Mouse (Mus musculus) olfactory bulb, adult 2 months (tissue): Measurements from ENCODE around the gene Syce2. TPM values are rescaled to one million over a fixed set of nuclear protein-coding genes. Genes with fewer than 3 reads are reported as not detected.
"Not testable (repeated sequence)": the region's sequence is repeated elsewhere in the genome, so short reads cannot be mapped to it uniquely, and the experiment has no call there.

ENCODE experiments used
- H3K27ac ChIP-seq: fragments of 200-500 bp; 2 replicates; pipeline ENCODE4 v1.5.1; 2012; ENCODE audit warnings: low read depth, low read length; ENCODE audit not compliant: insufficient read depth
- H3K4me1 ChIP-seq: fragments of 200-500 bp; 2 replicates; pipeline ENCODE4 v1.6.1; 2012; ENCODE audit warnings: low read length; ENCODE audit not compliant: control insufficient read depth, insufficient read depth
- H3K4me3 ChIP-seq: fragments of 200-500 bp; 2 replicates; pipeline ENCODE4 v1.5.1; 2012; ENCODE audit warnings: mild to moderate bottlenecking, low read depth, low read length, moderate library complexity; ENCODE audit not compliant: insufficient read depth
- CTCF ChIP-seq: fragments of 200-500 bp; IDR thresholded peaks from 2 replicates; pipeline ENCODE4 v1.5.1; 2012; ENCODE audit warnings: low read depth, mild to moderate bottlenecking, low read length, moderate library complexity; ENCODE audit not compliant: insufficient read depth
- POLR2A ChIP-seq: fragments of 200-500 bp; IDR thresholded peaks from 2 replicates; pipeline ENCODE4 v1.6.1; 2012; ENCODE audit warnings: mild to moderate bottlenecking, low read depth, low read length, moderate library complexity; ENCODE audit not compliant: insufficient read depth
- WGBS: fragments of 180-500 bp; shearing (Covaris S2); methylation state at CpG from one replicate; pipeline ENCODE4 v1.1.7; 2018; 5-methylcytosine and 5-hydroxymethylcytosine counted together
- polyA plus RNA-seq: library from polyadenylated mRNA; stranded (reverse); fragments of >200 nt; gene quantifications from 2 replicates; pipeline ENCODE4 v1.2.4, GENCODE M21; 2012; ENCODE audit warnings: low replicate concordance; ENCODE audit not compliant: missing spikeins, insufficient read depth, insufficient read length

The Syce2 gene
- polyA plus RNA-seq = not detected in 2 replicates

DNA sequence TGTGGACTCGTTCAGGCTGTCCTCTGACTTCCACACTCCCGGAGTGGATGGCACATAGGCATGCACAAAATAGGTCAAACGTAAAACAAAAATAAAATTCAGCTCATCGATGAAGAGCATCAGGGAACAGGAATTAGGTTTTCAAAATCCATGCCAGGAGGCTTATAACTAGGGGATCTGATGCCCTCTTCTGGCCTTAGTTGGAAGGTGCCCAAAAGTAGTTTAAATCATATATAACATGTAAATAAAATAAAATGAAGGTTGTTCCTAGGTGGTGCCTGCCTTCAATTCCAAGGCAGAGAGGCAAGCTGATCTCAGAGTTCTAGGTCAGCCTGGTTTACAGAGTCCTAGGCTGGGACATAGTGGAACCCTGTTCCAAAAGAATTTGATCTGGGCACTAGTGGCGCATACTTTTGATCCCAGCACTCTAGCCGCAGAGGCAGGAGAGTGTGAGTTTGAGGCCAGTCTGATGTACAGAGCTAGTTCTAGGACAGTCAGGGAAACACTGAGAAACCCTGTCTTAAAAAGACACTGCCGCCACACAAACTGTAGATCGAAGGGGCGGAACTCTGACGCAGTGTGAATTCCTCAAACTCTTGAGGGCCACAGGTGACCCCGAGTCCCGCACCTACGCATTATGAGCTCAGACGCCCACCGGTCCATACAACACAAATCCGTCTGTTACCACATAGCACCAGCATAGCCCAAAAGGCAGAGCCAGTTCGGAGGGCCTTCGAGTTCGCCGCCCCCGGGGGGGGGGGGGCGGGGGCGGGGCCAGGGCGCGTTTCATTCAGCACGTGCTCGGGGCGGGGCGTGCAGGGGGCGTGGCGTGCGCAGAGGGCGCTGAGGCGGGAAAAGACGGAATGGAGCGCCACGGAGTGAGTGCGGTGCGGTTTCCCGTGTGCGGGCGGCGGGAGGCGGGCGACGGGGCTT, at the start of gene Syce2:
Gene Syce2, plus strand, starts transcription at position 736 of the 933 bp plus-strand sequence.
- Histone ChIP-seq H3K4me1 (peaks cover 12% of the 10 kb centered on the region), H3K4me3 (peak within 1 kb of the TSS; percentile 51), H3K27ac (no peak within 1 kb of the TSS)
- WGBS = 11% methylated on average over 46 of the region's 46 CpGs
- TF ChIP-seq CTCF (no peak), POLR2A (no peak)

- TF ChIP-seq CTCF = no peak
- 72% methylated on average over 3 of the region's 3 CpGs for WGBS
- Histone ChIP-seq H3K4me1 (peaks cover 11% of the 10 kb centered on the region), H3K27ac (no peak within 1 kb of the TSS), H3K4me3 (peak within 1 kb of the TSS; percentile 27)
Measured at GRCm38 (mm10) chr8:84822723-84823122, 49.2 kb upstream of the Syce2 start, which contains the start of gene Dand5. Gene Dand5, minus strand, starts transcription at chr8:84822823.

- no peak overlapping the region for H3K27ac ChIP-seq
- TF ChIP-seq CTCF = peak; percentile 64
- no peak for TF ChIP-seq POLR2A
- 2% methylated on average over 18 of the region's 18 CpGs for WGBS
- H3K4me1 ChIP-seq = peaks cover 11% of the 10 kb centered on the region
- peak overlapping the region; percentile 27 for H3K4me3 ChIP-seq
Measured at GRCm38 (mm10) chr8:84823653-84824052, 48.3 kb upstream of the Syce2 start.

- 78% methylated on average over 4 of the region's 4 CpGs for WGBS
- TF ChIP-seq CTCF (no peak), POLR2A (no peak)
- H3K4me3 ChIP-seq = no peak overlapping the region
- peaks cover 11% of the 10 kb centered on the region for H3K4me1 ChIP-seq
- no peak overlapping the region for H3K27ac ChIP-seq
Measured at GRCm38 (mm10) chr8:84825636-84826035, 46.3 kb upstream of the Syce2 start.

DNA sequence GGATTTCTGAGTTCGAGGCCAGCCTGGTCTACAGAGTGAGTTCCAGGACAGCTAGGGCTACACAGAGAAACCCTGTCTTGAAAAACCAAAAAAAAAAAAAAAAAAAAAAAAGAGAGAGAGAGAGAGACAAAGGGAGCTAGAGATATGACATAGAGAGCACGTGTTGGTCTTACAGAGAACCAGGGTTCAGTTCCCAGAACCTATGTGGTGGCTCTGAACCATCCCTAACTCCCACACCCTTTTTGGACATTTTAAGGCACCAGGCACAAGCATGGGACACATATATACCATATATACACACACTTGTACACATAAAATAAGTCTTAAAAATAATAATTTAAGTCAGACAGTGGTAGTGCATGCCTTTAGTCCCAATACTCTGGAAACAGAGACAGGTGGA, 45.4 kb upstream of the Syce2 start:
- 91% methylated on average over 2 of the region's 2 CpGs for WGBS
- H3K27ac ChIP-seq, H3K4me3 ChIP-seq: not testable (repeated sequence)
- peaks cover 13% of the 10 kb centered on the region for H3K4me1 ChIP-seq

GRCm38 (mm10) chr8:84831490-84831889, 40.4 kb upstream of the Syce2 start, which contains the start of gene Gadd45gip1:
Gene Gadd45gip1, plus strand, starts transcription at chr8:84831522.
- TF ChIP-seq CTCF (no peak), POLR2A (no peak)
- Histone ChIP-seq H3K4me1 (peaks cover 2% of the 10 kb centered on the region; the same call in 1 of the 2 replicates), H3K4me3 (peak within 1 kb of the TSS; percentile 79), H3K27ac (peak within 1 kb of the TSS; percentile 80)
- 74% methylated on average over 11 of the region's 11 CpGs for WGBS

DNA sequence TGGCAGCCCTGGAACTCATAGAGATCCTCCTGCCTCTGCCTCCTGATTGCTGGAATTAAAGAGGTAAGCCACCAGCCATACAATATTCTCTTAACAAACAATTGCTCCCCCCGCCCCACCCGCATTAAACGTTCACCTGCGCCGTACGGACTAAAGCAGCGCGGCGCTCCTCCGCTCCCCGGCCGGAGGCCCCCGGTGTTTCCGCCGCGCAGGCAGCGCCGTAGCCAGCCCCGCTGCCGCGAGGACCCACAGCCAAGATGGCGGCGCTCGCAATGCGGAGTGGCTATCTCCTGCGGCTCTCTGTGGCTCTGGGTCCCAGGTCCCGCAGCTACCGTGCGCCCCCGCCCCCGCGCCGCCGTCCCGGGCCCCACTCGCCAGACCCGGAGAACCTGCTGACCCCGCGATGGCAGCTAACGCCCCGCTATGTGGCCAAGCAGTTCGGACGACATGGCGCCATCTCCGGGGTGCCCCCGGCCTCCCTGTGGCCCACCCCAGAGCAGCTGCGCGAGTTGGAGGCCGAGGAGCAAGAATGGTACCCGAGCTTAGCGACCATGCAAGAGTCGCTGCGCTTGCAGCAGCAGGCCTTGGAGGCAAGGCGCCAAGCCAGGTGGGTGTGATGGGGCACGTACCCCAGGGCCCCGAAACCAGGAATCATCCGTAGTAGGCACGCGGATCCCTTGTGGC, 39.7 kb upstream of the Syce2 start:
- 1% methylated on average over 59 of the region's 59 CpGs for WGBS
- Histone ChIP-seq H3K27ac (peak overlapping the region; percentile 80), H3K4me1 (peaks cover 2% of the 10 kb centered on the region; the same call in 1 of the 2 replicates), H3K4me3 (peak overlapping the region; percentile 79)
- TF ChIP-seq POLR2A (peak; percentile 92), CTCF (no peak)

DNA sequence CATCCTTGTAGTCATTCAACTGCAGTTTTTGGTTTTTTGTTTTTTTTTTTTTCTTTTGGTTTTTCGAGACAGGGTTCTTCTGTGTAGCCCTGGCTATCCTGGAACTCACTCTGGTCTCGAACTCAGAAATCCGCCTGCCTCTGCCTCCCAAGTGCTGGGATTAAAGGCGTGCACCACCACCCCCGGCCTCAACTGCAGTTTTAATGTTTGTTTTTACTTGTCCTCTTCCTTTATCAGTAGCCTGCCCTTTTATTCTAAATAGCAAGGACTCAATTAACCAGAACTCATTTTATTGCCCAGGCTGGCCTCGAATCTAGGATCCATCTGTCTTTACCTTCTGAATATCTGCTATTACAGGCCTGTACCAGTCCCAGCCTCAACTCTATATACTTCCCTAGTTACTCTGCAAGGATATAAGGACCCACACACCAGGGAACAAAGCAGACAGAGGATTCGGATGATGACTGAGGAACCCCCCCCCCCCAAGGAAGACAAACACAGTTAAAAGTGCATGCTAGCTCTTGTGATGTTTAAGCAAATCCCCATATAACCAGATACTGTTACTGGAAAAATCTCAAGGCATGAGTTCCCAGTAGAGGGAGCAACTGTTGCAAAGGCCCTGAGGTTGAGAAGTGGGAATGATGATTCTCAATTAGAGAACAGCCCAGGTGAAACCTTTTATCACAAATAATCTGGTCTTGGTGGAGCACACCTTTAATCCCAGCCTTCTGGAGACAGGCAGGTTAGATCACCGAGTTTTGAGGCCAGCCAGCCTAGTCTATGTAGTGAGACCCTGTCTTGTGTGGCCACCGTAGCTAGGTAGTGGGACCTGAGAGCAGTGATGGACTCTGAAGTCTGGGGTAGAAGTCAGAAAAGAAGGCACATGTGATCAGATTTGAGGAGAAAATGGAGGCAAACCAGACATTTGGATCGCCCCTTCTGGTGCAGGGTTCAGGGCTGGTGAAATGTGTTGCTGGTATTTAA, 38.9 kb upstream of the Syce2 start:
- TF ChIP-seq POLR2A = no peak
- TF ChIP-seq CTCF = no peak
- Histone ChIP-seq H3K27ac (no peak overlapping the region), H3K4me3 (peak overlapping the region; percentile 79), H3K4me1 (peaks cover 2% of the 10 kb centered on the region; the same call in 1 of the 2 replicates)
- WGBS = 57% methylated on average over 10 of the region's 10 CpGs
